Mouse (Mus musculus): ENCODE measurements around the gene Etnk2. TPM values are rescaled to one million over a fixed set of nuclear protein-coding genes. Genes with fewer than 3 reads are reported as not detected.
A peak's percentile ranks its signal among the peaks of the same experiment; 100 is the strongest.
"Not testable (repeated sequence)": the region's sequence is repeated elsewhere in the genome, so short reads cannot be mapped to it uniquely, and the experiment has no call there.

Etnk2 gene
- polyA plus RNA-seq, 1 experiment from 2014 or later, result 3.0 TPM

- Histone ChIP-seq H3K27me3 (peaks cover 46% of the 10 kb centered on the region), H3K4me1 (peaks cover 7% of the 10 kb centered on the region), H3K4me3 (peak overlapping the region; percentile 34), H3K9me3 (no peaks in the 10 kb centered on the region), H3K4me2 (replicated peaks) (peak overlapping the region; percentile 62), H3K36me3 (no peaks in the 10 kb centered on the region), H3K9ac (peak overlapping the region; percentile 45; the same call in 1 of the 2 replicates), H3K27ac (no peak overlapping the region)
- ATAC-seq (ENCODE audit: insufficient number of reproducible peaks, insufficient read depth, low FRiP score, low TSS enrichment), result no peak
- WGBS, result 20% methylated on average over 7 of the region's 7 CpGs
Measured at GRCm38 (mm10) chr1:133329638-133329964, 33.8 kb upstream of the Etnk2 start.

- H3K27ac ChIP-seq, result no peak overlapping the region
- no peak overlapping the region for H3K9ac ChIP-seq
- H3K4me1 ChIP-seq, result peaks cover 7% of the 10 kb centered on the region
- H3K4me3 ChIP-seq, result no peak overlapping the region
- ATAC-seq (ENCODE audit: insufficient number of reproducible peaks, insufficient read depth, low FRiP score, low TSS enrichment), result no peak
- WGBS, result 72% methylated on average over 3 of the region's 3 CpGs
- H3K4me2 ChIP-seq (replicated peaks), result no peak overlapping the region
- H3K27me3 ChIP-seq, result peaks cover 46% of the 10 kb centered on the region
- no peaks in the 10 kb centered on the region for H3K36me3 ChIP-seq
- no peaks in the 10 kb centered on the region for H3K9me3 ChIP-seq
Measured at GRCm38 (mm10) chr1:133331142-133331541, 32.2 kb upstream of the Etnk2 start.

GRCm38 (mm10) chr1:133332656-133333430 is 30.5 kb upstream of the Etnk2 start:
- Histone ChIP-seq H3K27me3 (peaks cover 40% of the 10 kb centered on the region), H3K4me1 (peaks cover 7% of the 10 kb centered on the region), H3K4me2 (replicated peaks) (no peak overlapping the region), H3K9ac (no peak overlapping the region), H3K9me3 (no peaks in the 10 kb centered on the region), H3K4me3 (no peak overlapping the region), H3K27ac (no peak overlapping the region), H3K36me3 (no peaks in the 10 kb centered on the region)
- 86% methylated on average over 11 of the region's 11 CpGs for WGBS
- ATAC-seq (ENCODE audit: insufficient number of reproducible peaks, insufficient read depth, low FRiP score, low TSS enrichment), result no peak

- peaks cover 29% of the 10 kb centered on the region for H3K27me3 ChIP-seq
- peaks cover 7% of the 10 kb centered on the region for H3K4me1 ChIP-seq
- no peak for ATAC-seq (ENCODE audit: insufficient number of reproducible peaks, insufficient read depth, low FRiP score, low TSS enrichment)
- H3K27ac ChIP-seq, result no peak overlapping the region
- no peak overlapping the region for H3K9ac ChIP-seq
- no peak overlapping the region for H3K4me3 ChIP-seq
- no peaks in the 10 kb centered on the region for H3K9me3 ChIP-seq
- 81% methylated on average over 6 of the region's 6 CpGs for WGBS
- no peak overlapping the region for H3K4me2 ChIP-seq (replicated peaks)
- H3K36me3 ChIP-seq, result no peaks in the 10 kb centered on the region
Measured at GRCm38 (mm10) chr1:133333937-133334336, 29.4 kb upstream of the Etnk2 start.

- H3K36me3 ChIP-seq; H3K9me3 ChIP-seq; ATAC-seq (ENCODE audit: insufficient number of reproducible peaks, insufficient read depth, low FRiP score, low TSS enrichment); H3K27me3 ChIP-seq; H3K4me2 ChIP-seq (replicated peaks); H3K4me1 ChIP-seq; H3K27ac ChIP-seq; H3K4me3 ChIP-seq; H3K9ac ChIP-seq: not testable (repeated sequence)
- 63% methylated on average over 1 of the region's 1 CpGs for WGBS
Measured at GRCm38 (mm10) chr1:133340403-133340802, 23.0 kb upstream of the Etnk2 start.

GRCm38 (mm10) chr1:133344357-133344756 is 19.0 kb upstream of the Etnk2 start:
- Histone ChIP-seq H3K27me3 (no peaks in the 10 kb centered on the region), H3K36me3 (no peaks in the 10 kb centered on the region), H3K27ac (no peak overlapping the region), H3K4me2 (replicated peaks) (no peak overlapping the region), H3K4me3 (no peak overlapping the region), H3K9me3 (no peaks in the 10 kb centered on the region), H3K9ac (no peak overlapping the region), H3K4me1 (no peaks in the 10 kb centered on the region)
- no peak for ATAC-seq (ENCODE audit: insufficient number of reproducible peaks, insufficient read depth, low FRiP score, low TSS enrichment)
- 92% methylated on average over 2 of the region's 2 CpGs for WGBS

- ATAC-seq (ENCODE audit: insufficient number of reproducible peaks, insufficient read depth, low FRiP score, low TSS enrichment), result no peak
- no peak overlapping the region for H3K9ac ChIP-seq
- H3K27ac ChIP-seq, result no peak overlapping the region
- no peaks in the 10 kb centered on the region for H3K4me1 ChIP-seq
- no peaks in the 10 kb centered on the region for H3K27me3 ChIP-seq
- H3K36me3 ChIP-seq, result no peaks in the 10 kb centered on the region
- no peak overlapping the region for H3K4me2 ChIP-seq (replicated peaks)
- H3K4me3 ChIP-seq, result no peak overlapping the region
- 83% methylated on average over 9 of the region's 9 CpGs for WGBS
- no peaks in the 10 kb centered on the region for H3K9me3 ChIP-seq
Measured at GRCm38 (mm10) chr1:133346531-133346930, 16.8 kb upstream of the Etnk2 start.

GRCm38 (mm10) chr1:133347226-133347625 is 16.1 kb upstream of the Etnk2 start:
- WGBS, result 73% methylated on average over 3 of the region's 3 CpGs
- Histone ChIP-seq H3K9ac (no peak overlapping the region), H3K4me3 (no peak overlapping the region), H3K4me1 (no peaks in the 10 kb centered on the region), H3K27ac (no peak overlapping the region), H3K27me3 (no peaks in the 10 kb centered on the region), H3K36me3 (no peaks in the 10 kb centered on the region), H3K9me3 (no peaks in the 10 kb centered on the region), H3K4me2 (replicated peaks) (no peak overlapping the region)
- no peak for ATAC-seq (ENCODE audit: insufficient number of reproducible peaks, insufficient read depth, low FRiP score, low TSS enrichment)

- H3K4me1 ChIP-seq, result no peaks in the 10 kb centered on the region
- 74% methylated on average over 11 of the region's 11 CpGs for WGBS
- no peaks in the 10 kb centered on the region for H3K27me3 ChIP-seq
- no peak overlapping the region for H3K9ac ChIP-seq
- H3K4me2 ChIP-seq (replicated peaks), result no peak overlapping the region
- H3K27ac ChIP-seq, result no peak overlapping the region
- no peaks in the 10 kb centered on the region for H3K36me3 ChIP-seq
- no peak for ATAC-seq (ENCODE audit: insufficient number of reproducible peaks, insufficient read depth, low FRiP score, low TSS enrichment)
- no peak overlapping the region for H3K4me3 ChIP-seq
- no peaks in the 10 kb centered on the region for H3K9me3 ChIP-seq
Measured at GRCm38 (mm10) chr1:133347693-133348520, 15.5 kb upstream of the Etnk2 start.

- Histone ChIP-seq H3K9me3 (no peaks in the 10 kb centered on the region), H3K4me3 (no peak within 1 kb of the TSS), H3K36me3 (no peaks in the 10 kb centered on the region), H3K27me3 (no peaks in the 10 kb centered on the region; the same call in 1 of the 2 replicates), H3K4me1 (no peaks in the 10 kb centered on the region), H3K27ac (no peak within 1 kb of the TSS), H3K4me2 (replicated peaks) (no peak within 1 kb of the TSS), H3K9ac (no peak within 1 kb of the TSS)
- 87% methylated on average over 1 of the region's 1 CpGs for WGBS
- no peak for ATAC-seq (ENCODE audit: insufficient number of reproducible peaks, insufficient read depth, low FRiP score, low TSS enrichment)
Measured at GRCm38 (mm10) chr1:133350210-133350609, 13.2 kb upstream of the Etnk2 start, which contains the start of gene Ren1. Ren1 (plus strand) TSS chr1:133350510.

GRCm38 (mm10) chr1:133351762-133352161 is 11.6 kb upstream of the Etnk2 start:
- Histone ChIP-seq H3K4me1 (peaks cover 8% of the 10 kb centered on the region), H3K36me3 (no peaks in the 10 kb centered on the region), H3K4me2 (replicated peaks) (no peak overlapping the region), H3K4me3 (no peak overlapping the region), H3K9me3 (no peaks in the 10 kb centered on the region), H3K27me3 (no peaks in the 10 kb centered on the region; the same call in 1 of the 2 replicates), H3K9ac (no peak overlapping the region), H3K27ac (no peak overlapping the region)
- ATAC-seq (ENCODE audit: insufficient number of reproducible peaks, insufficient read depth, low FRiP score, low TSS enrichment), result no peak
- 49% methylated on average over 9 of the region's 9 CpGs for WGBS

GRCm38 (mm10) chr1:133353371-133353809 is 10.0 kb upstream of the Etnk2 start:
- H3K27me3 ChIP-seq, result no peaks in the 10 kb centered on the region; the same call in 1 of the 2 replicates
- no peak overlapping the region for H3K4me2 ChIP-seq (replicated peaks)
- no peaks in the 10 kb centered on the region for H3K36me3 ChIP-seq
- no peak overlapping the region for H3K4me3 ChIP-seq
- no peaks in the 10 kb centered on the region for H3K9me3 ChIP-seq
- WGBS, result 54% methylated on average over 12 of the region's 12 CpGs
- no peak overlapping the region for H3K9ac ChIP-seq
- H3K27ac ChIP-seq, result no peak overlapping the region
- ATAC-seq (ENCODE audit: insufficient number of reproducible peaks, insufficient read depth, low FRiP score, low TSS enrichment), result no peak
- H3K4me1 ChIP-seq, result peaks cover 8% of the 10 kb centered on the region

All from embryonic facial prominence, embryonic 12.5 days (tissue).